Mouse (Mus musculus) adipocyte (in vitro differentiated cells): ENCODE data around the gene Scn8a.

Experiments used
- DNase-seq: peaks from one replicate; pipeline ENCODE4 v3.0.0-alpha.2; 2016; ENCODE audit warnings: low spot score

Scn8a gene

DNA sequence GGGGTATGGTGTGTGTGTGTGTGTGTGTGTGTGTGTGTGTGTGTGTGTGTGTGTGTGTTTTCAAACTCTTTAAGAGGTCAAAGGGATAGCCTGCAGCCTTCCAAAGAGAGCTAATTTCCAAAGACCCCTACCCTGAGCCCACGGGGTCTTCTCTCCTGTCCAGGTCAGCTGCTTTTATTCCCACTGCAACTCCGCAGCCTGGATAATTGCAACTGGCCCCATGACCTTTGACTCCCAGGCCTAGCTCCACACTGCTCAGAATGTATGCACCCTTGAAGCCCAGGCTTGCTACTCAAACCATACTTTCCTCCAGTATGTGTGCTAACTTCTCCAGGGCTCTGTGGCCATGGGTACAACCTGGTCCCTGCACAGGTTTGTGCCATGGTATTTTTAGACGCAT, 225.7 kb downstream of the Scn8a start:
- DNase-seq: no peak
